Mouse (Mus musculus) spleen, adult 18-20 months (tissue): ENCODE results near the gene Catsper4.

Experiments
- DNase-seq, 2 experiments: peaks; one replicate each; pipeline ENCODE4 v3.0.0; 2022; ENCODE audit warnings: mixed read lengths in 2 of 2

Gene Catsper4

GRCm38 (mm10) chr4:134181112-134181511 is 46.1 kb downstream of the Catsper4 start:
- no peak for DNase-seq

GRCm38 (mm10) chr4:134172391-134172790 is 54.8 kb downstream of the Catsper4 start:
- DNase-seq: no peak

GRCm38 (mm10) chr4:134166906-134167305 is 60.3 kb downstream of the Catsper4 start:
- no peak for DNase-seq

GRCm38 (mm10) chr4:134165548-134166465 is 61.4 kb downstream of the Catsper4 start:
- DNase-seq: no peak

- DNase-seq: no peak
Measured at GRCm38 (mm10) chr4:134165024-134165423, 62.2 kb downstream of the Catsper4 start.

GRCm38 (mm10) chr4:134164591-134164990 is 62.6 kb downstream of the Catsper4 start:
- no peak for DNase-seq
